Mouse (Mus musculus) intestine, embryonic 15.5 days (tissue): Measurements from ENCODE around the gene BC048671. TPM values are rescaled to one million over a fixed set of nuclear protein-coding genes. Genes with fewer than 3 reads are reported as not detected.

Experiments used
- ATAC-seq: fragments of 200-750 bp; cut with Nextera tagmentation; 2 replicates; pipeline ENCODE4 v1.8.0; 2017; ENCODE audit warnings: moderate TSS enrichment, moderate library complexity
- H3K27ac ChIP-seq: fragments of 300-500 bp; sonication (generic); 2 replicates; pipeline ENCODE4 v1.5.1; 2015; ENCODE audit warnings: mild to moderate bottlenecking, inconsistent platforms
- H3K27me3 ChIP-seq: fragments of 300-500 bp; sonication (generic); replicated peaks from 2 replicates; pipeline ENCODE4 v1.6.1; 2015; ENCODE audit warnings: inconsistent platforms
- H3K36me3 ChIP-seq: fragments of 300-500 bp; sonication (generic); 2 replicates; pipeline ENCODE4 v1.6.1; 2015; ENCODE audit warnings: inconsistent platforms
- H3K4me1 ChIP-seq: fragments of 300-500 bp; sonication (generic); replicated peaks from 2 replicates; pipeline ENCODE4 v1.6.1; 2015; ENCODE audit warnings: inconsistent platforms
- H3K4me2 ChIP-seq: fragments of 300-500 bp; sonication (generic); replicated peaks from 2 replicates; pipeline ENCODE4 v1.6.1; 2015; ENCODE audit warnings: mild to moderate bottlenecking, inconsistent platforms
- H3K4me3 ChIP-seq: fragments of 300-500 bp; sonication (generic); replicated peaks from 2 replicates; pipeline ENCODE4 v1.5.1; 2015; ENCODE audit warnings: inconsistent platforms
- H3K9ac ChIP-seq: fragments of 300-500 bp; sonication (generic); 2 replicates; pipeline ENCODE4 v1.6.1; 2015; ENCODE audit warnings: inconsistent platforms
- H3K9me3 ChIP-seq: fragments of 300-500 bp; sonication (generic); 2 replicates; pipeline ENCODE4 v1.6.1; 2016; ENCODE audit warnings: inconsistent platforms
- WGBS: fragments of 180-500 bp; shearing (Covaris S2); methylation state at CpG from one replicate; pipeline ENCODE4 v1.1.7; 2015; 5-methylcytosine and 5-hydroxymethylcytosine counted together
- polyA plus RNA-seq: library from polyadenylated mRNA; unstranded; fragments of >200 nt; fragmentation: Nextera tagmentation; extraction: Ambion mirVana; gene quantifications from 2 replicates; pipeline ENCODE4 v1.2.1, GENCODE M21; 2015

Gene BC048671
- polyA plus RNA-seq, 1 experiment from 2014 or later: not detected

- peak; percentile 63 for ATAC-seq
- Histone ChIP-seq H3K27me3 (no peaks in the 10 kb centered on the region), H3K9ac (no peak within 1 kb of the TSS), H3K4me2 (peak within 1 kb of the TSS; percentile 60), H3K4me1 (no peaks in the 10 kb centered on the region), H3K36me3 (no peaks in the 10 kb centered on the region), H3K4me3 (peak within 1 kb of the TSS; percentile 16; the same call in 1 of the 2 replicates), H3K27ac (no peak within 1 kb of the TSS), H3K9me3 (no peaks in the 10 kb centered on the region)
- WGBS: 6% methylated on average over 22 of the region's 22 CpGs
These were observed 24.0 kb downstream of the BC048671 start, which contains the start of gene Chst13 for GRCm38 (mm10) chr6:90324991-90325390. Chst13 (minus strand) TSS chr6:90325185.

DNA sequence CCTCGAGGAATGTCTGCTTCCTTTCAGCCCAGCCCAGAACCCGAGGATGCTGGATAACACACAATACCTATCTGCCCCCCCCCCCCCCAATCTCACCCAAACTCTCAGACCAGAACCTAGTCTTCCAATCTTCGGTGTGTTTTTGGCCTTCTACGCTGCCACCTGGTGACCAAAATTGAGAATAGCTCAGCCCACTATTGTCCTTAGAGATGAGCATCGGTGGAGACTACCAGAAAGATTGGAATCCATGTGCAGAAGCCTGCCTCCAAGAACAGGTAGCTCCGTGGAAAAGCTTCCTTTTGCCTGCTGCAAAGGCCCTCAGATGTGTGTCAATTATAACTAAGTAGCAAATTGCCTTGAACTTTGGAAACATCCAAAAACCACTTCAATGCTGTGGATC, 26.7 kb downstream of the BC048671 start:
- Histone ChIP-seq H3K36me3 (no peaks in the 10 kb centered on the region), H3K4me3 (no peak overlapping the region), H3K9me3 (no peaks in the 10 kb centered on the region), H3K9ac (no peak overlapping the region), H3K4me2 (no peak overlapping the region), H3K27ac (no peak overlapping the region), H3K27me3 (no peaks in the 10 kb centered on the region), H3K4me1 (no peaks in the 10 kb centered on the region)
- no peak for ATAC-seq
- WGBS: 19% methylated on average over 6 of the region's 6 CpGs

DNA sequence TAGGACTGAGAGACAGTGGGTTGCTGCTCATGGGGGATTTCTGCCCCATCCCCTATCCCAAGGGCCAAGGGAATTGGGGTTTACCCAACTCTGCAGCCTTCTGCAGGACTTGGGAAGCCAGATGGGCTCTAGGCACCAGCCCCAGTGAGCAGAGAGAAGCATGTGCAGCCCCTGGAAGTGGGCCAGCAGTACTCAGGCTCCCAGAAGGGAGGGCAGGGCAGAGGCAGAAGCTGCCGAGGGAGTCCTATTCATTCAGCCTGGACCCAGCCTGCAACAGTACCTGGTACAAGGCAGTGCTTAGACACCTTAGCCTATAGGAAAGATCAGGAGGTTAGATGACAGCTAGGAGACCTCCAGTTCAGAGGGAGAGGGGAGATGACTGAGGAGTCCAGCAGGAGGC, 28.9 kb downstream of the BC048671 start:
- no peak overlapping the region for H3K27ac ChIP-seq
- no peak overlapping the region for H3K9ac ChIP-seq
- no peak overlapping the region for H3K4me3 ChIP-seq
- no peaks in the 10 kb centered on the region for H3K9me3 ChIP-seq
- no peaks in the 10 kb centered on the region for H3K36me3 ChIP-seq
- H3K4me2 ChIP-seq: no peak overlapping the region
- no peaks in the 10 kb centered on the region for H3K27me3 ChIP-seq
- no peaks in the 10 kb centered on the region for H3K4me1 ChIP-seq
- ATAC-seq: 0 out of 2 replicates have a peak, but pooled peaks have one; percentile 13
- WGBS: 15% methylated on average over 1 of the region's 1 CpGs

DNA sequence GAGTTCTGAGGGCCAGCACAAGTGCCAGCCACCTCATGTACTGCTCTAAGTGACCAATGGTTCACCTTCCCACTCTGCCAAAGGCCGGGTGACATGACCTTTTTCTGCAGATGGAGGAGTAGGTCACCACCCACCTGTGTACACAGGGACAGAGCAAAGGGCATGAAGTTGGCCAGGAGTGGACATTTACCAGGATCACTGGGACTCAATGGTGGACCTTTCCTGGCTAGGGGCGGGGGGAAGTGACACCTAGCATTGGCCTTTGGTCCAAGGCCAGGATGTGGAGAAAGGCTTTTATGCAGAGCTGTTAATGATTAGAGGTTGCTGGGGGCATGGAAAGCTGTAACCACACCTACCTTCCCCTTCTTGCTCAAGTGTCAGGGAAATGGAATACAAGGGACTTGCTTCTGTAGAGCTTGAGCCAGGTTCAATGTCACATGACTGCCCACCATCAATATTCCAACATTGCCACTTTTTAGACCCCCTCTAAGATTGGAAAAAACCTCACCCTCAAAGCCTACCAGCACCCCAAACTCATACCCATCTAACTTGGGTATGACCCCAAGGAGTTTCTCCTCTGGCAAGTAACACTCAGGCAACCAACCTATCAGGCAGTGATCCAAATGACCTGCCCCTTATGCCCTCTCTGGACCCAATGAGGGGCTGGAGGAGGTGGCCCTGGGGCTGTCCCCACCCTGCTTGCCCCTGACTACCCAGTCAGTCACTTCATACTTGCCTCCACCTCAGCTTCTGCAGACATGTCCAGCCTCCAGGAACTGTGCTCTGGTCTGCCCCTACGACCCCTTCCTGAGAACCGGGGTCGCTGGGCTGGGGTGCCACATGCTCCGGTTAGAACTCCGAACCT, 31.8 kb downstream of the BC048671 start, which contains the start of gene Uroc1:
Uroc1 (plus strand) TSS at position 724 of the 865 bp plus-strand sequence.
- peak; percentile 44; the same call in 1 of the 2 replicates for ATAC-seq
- Histone ChIP-seq H3K36me3 (no peaks in the 10 kb centered on the region), H3K27ac (no peak within 1 kb of the TSS), H3K4me1 (no peaks in the 10 kb centered on the region), H3K27me3 (no peaks in the 10 kb centered on the region), H3K4me2 (no peak within 1 kb of the TSS), H3K9ac (no peak within 1 kb of the TSS), H3K4me3 (no peak within 1 kb of the TSS), H3K9me3 (no peaks in the 10 kb centered on the region)
- 78% methylated on average over 7 of the region's 7 CpGs for WGBS

DNA sequence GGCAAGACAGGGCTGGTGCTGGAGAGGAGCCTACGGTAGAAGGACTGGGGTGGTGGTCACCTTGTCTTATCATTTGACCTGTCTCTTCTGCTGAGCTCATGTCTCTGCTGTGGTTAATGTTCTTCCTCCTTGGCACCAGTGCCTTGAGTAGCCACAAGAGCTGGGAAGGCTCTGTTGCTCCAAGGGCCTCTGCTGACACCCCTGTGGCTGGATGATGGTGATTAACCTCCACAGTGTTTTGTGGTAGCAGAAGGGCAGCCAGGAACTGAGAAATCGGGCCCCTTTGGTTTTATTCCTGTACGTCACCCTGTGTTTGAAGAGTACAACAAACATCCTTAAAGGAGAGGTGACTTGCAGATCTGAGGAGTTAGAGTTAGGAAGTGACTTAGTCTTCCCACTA, 33.2 kb downstream of the BC048671 start:
- no peaks in the 10 kb centered on the region for H3K27me3 ChIP-seq
- no peaks in the 10 kb centered on the region for H3K36me3 ChIP-seq
- H3K9me3 ChIP-seq: no peaks in the 10 kb centered on the region
- H3K9ac ChIP-seq: no peak overlapping the region
- no peak overlapping the region for H3K4me3 ChIP-seq
- no peak overlapping the region for H3K4me2 ChIP-seq
- H3K27ac ChIP-seq: no peak overlapping the region
- no peaks in the 10 kb centered on the region for H3K4me1 ChIP-seq
- ATAC-seq: no peak
- WGBS: 60% methylated on average over 3 of the region's 3 CpGs

DNA sequence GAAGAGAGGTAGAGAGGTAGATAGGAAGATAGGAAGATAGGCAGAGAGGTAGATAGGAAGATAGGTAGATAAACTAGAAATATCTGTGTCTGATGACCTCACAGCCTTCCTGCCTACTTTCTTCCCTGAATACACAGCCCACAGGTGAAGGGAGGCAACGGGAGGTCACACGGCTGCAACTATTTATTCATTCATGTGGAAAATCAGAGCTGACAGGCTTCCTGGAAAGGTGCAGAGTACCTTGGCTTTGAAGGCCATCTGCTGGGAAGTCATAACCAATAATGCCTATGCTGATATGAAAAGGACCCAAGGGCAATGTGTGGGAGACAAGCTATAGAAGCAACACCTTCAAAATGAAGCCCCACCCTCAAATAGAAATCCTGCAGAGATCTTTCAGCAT, 41.3 kb downstream of the BC048671 start:
- ATAC-seq: no peak
- Histone ChIP-seq H3K9ac (no peak overlapping the region), H3K27ac (no peak overlapping the region), H3K36me3 (no peaks in the 10 kb centered on the region), H3K27me3 (no peaks in the 10 kb centered on the region), H3K4me3 (no peak overlapping the region), H3K9me3 (no peaks in the 10 kb centered on the region), H3K4me1 (no peaks in the 10 kb centered on the region), H3K4me2 (no peak overlapping the region)
- WGBS: 69% methylated on average over 2 of the region's 2 CpGs

DNA sequence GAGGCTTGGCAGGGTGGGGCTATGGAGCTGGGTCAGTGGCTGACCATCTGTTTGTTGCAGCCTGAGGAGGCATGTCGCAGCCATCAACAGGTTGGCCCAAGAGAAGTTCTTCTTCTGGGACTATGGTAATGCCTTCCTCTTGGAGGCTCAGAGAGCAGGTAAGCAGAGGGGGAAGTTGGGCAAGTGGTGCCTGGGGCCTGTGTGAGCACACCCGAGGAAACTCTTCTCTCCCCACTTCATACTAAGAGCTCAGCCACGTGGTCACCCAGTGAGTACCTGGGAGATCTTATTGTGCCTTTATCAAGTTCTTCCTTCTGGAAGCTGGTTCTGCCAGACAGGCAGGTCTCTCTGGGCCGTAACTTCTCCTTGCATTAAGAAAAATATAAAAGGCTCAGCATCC, 46.2 kb downstream of the BC048671 start:
- no peaks in the 10 kb centered on the region for H3K9me3 ChIP-seq
- ATAC-seq: no peak
- H3K27me3 ChIP-seq: no peaks in the 10 kb centered on the region
- H3K4me2 ChIP-seq: no peak overlapping the region
- H3K9ac ChIP-seq: no peak overlapping the region
- H3K4me3 ChIP-seq: no peak overlapping the region
- no peak overlapping the region for H3K27ac ChIP-seq
- WGBS: 73% methylated on average over 4 of the region's 4 CpGs
- no peaks in the 10 kb centered on the region for H3K36me3 ChIP-seq
- H3K4me1 ChIP-seq: no peaks in the 10 kb centered on the region

DNA sequence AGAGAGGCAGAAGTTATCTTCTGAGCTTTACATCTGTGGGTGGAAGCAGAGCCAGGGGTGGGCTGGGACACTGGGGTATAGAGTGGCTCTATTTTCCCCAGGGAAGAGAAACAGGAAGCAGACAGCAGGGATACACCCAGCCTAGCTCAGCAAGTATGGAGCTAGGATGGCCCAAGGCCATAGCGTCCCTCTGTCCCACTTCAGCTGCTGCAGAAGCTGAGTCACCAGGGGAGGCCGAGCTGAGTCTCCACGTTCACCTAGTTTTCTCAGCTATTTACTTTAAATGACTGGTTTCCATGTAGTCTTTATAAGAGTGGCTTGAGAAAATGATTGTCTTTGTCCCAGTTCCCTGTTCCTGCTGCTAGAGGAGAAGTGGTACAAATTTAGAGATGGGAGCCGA, 47.5 kb downstream of the BC048671 start:
- no peaks in the 10 kb centered on the region for H3K9me3 ChIP-seq
- WGBS: 69% methylated on average over 4 of the region's 4 CpGs
- H3K9ac ChIP-seq: no peak overlapping the region
- H3K27ac ChIP-seq: no peak overlapping the region
- H3K4me1 ChIP-seq: no peaks in the 10 kb centered on the region
- H3K4me2 ChIP-seq: no peak overlapping the region
- H3K27me3 ChIP-seq: no peaks in the 10 kb centered on the region
- H3K36me3 ChIP-seq: no peaks in the 10 kb centered on the region
- no peak for ATAC-seq
- no peak overlapping the region for H3K4me3 ChIP-seq

GRCm38 (mm10) chr6:90350011-90350410, 49.0 kb downstream of the BC048671 start:
- Histone ChIP-seq H3K27ac (no peak overlapping the region), H3K4me2 (no peak overlapping the region), H3K4me3 (no peak overlapping the region), H3K27me3 (no peaks in the 10 kb centered on the region), H3K9me3 (no peaks in the 10 kb centered on the region), H3K36me3 (no peaks in the 10 kb centered on the region), H3K4me1 (no peaks in the 10 kb centered on the region), H3K9ac (no peak overlapping the region)
- 65% methylated on average over 2 of the region's 2 CpGs for whole genome bisulfite sequencing
- no peak for ATAC-seq

Other genes starting within 250 kb of the BC048671 start
- not detected in 2 replicates for gene Vmn1r49, start 222.7 kb upstream of the BC048671 start, polyA plus RNA-seq
- not detected in 2 replicates for gene Vmn1r50, start 199.8 kb upstream of the BC048671 start, polyA plus RNA-seq
- not detected in 2 replicates for gene Vmn1r51, start 178.6 kb upstream of the BC048671 start, polyA plus RNA-seq
- gene Vmn1r52, start 126.4 kb upstream of the BC048671 start, polyA plus RNA-seq: not detected in 2 replicates
- not detected in 2 replicates for gene V1ra8, start 98.4 kb upstream of the BC048671 start, polyA plus RNA-seq
- gene Vmn1r53, start 76.8 kb upstream of the BC048671 start, polyA plus RNA-seq: not detected in 2 replicates
- gene Vmn1r54, start 54.9 kb upstream of the BC048671 start, polyA plus RNA-seq: not detected in 2 replicates
- gene Chst13, start 24.0 kb downstream of the BC048671 start, polyA plus RNA-seq: 0.58 and 0.62 TPM in 2 replicates
- 0.34 TPM in 2 replicates for gene Uroc1, start 32.1 kb downstream of the BC048671 start, polyA plus RNA-seq
- gene Zxdc, start 68.3 kb downstream of the BC048671 start, polyA plus RNA-seq: 7.1 and 7.3 TPM in 2 replicates
- gene Cfap100, start 127.6 kb downstream of the BC048671 start, polyA plus RNA-seq: 0.23 and 0.61 TPM in 2 replicates
- 6.3 and 8.2 TPM in 2 replicates for gene Klf15, start 161.4 kb downstream of the BC048671 start, polyA plus RNA-seq
- 17.5 and 19.8 TPM in 2 replicates for gene Aldh1l1, start 185.2 kb downstream of the BC048671 start, polyA plus RNA-seq